Mouse (Mus musculus) embryo, embryonic 10.5 days (tissue): ENCODE results near the gene Gbe1.

Source experiments
- DNase-seq: peaks from one replicate; pipeline ENCODE4 v3.0.0-alpha.2; 2015; ENCODE audit warnings: low spot score

Gbe1 gene

DNA sequence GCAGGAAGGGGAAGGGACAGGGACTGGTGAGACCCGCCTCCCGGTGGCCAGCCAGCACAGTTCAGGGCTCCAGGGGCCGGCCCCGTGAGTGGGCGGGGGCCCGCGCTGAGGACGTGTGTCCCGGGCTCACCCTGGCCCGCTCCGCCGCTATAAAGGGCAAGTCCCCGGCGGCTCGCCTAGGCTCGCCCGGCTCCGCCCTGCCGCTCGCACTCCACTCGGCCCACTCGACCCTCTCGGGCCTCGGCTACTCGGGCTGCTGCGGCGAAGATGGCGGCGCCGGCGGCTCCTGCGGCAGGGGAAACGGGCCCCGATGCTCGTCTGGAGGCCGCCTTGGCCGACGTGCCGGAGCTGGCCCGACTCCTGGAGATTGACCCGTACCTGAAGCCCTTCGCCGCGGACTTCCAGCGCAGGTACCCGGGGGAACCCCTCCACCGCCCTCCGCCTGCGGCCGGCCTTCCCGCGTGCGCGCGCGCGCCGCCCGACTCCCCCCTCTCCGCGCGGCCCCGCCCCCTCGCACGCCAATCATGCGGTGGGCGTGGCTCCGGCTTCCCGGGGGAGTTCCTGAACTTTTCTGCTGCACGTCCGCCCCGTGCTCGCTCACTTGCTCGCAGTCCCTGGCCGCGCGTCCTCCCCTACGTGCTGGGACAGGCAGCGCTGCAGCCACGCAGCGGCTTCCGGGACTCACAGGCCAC is at the start of gene Gbe1:
TSS of gene Gbe1 (plus strand) at position 64 of the 692 bp plus-strand sequence.
- peak; percentile 92 for DNase-seq

DNA sequence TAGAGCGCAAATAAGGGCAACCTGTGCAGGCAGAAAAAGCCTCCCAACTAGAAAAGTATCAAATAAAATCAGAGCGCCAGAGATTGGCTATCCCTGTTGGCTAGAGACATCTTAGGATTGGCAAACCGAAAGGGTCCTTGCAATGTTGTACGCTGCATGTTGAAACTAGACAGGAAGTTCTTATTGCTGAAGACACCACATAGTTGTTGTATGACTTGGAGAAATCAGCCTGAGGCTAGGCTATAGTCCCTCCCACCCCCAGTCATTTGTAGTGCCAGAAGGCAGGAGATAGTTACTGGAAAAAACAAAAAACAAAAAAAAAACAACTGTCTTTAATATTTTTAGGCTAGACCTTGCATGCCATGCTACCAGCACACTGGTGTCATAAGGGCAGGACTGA is 3.1 kb upstream of the Gbe1 start:
- no peak for DNase-seq

DNA sequence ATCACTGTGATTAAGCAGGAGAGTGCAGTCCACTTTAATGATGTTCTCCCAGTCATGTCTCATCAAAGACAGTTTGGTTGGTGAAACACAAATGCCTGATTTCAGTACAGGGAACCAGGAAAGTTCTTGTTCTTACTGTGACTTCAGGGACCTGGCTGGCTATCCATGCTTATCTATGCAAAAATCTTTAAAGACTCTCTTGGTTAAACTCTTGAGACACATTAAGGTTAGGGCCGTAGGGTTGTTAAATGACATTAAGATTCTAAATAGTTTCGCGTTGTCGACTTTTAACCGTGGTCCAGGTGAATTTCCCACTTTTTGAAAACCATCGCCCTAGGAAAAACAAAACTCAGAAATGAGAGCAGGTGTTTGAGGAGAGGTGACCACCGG is 258 bp upstream of the Gbe1 start:
- no peak for DNase-seq

DNA sequence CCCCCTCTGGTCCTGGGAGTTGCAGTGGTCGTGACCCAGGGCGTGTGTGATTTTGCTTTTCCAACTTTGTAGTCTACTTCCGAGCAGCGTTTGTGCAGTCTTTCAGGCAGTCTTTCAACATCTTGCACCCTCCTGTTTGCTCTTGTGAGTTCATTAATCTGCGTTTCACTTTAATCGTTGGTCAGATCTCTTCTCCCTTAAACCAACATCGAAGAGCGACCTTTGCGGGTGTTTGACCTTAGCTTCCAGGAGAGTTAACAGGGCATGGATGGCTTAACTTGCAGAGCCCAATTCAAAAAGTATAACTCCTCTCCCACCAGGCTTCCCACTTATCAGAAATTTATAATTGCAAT is 805 bp downstream of the Gbe1 start:
- DNase-seq: no peak

DNA sequence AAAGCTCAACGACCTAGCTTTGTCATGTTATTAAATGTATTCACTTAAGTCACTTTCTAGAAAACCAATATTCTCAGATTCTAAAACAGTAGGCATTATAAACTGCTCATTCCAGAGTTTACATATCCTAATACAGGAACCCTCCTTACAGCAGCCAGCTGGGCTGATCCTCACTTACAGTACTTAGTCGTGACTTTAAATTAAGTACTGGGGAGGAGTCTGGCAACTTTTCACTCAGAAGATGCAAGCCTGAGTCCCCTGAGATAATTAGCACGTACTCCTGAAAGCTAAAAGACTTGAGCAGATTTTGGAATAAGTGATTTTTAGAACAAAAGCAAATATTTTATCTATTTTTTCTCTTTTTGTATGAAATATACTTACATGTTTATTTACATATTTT is 1.5 kb downstream of the Gbe1 start:
- peak; percentile 37 for DNase-seq

DNA sequence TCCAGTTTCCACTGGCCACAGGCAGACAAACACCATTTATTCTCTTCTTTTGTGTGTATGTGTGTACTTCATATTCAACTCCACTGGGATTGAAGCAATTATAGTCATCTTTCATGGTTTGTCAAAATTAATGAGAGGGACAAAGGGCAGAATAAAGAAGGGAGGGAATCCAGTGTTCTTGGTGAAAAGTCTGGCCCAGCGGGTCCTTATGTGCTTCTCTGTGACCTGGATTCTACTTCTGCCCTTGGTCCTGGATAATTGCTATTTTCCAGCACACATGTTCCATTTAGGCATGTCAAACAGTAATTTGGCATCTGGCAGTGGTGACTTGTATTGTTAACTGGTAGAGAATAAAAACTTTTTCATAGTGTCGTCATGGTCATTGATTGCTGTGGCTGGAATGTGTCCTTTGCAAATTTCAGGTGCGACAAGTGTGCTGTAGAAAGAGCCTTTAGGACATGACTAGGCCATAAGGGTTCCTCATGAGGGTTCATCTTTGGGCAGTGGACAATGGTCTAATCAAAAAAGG is 2.2 kb downstream of the Gbe1 start:
- peak; percentile 49 for DNase-seq

DNA sequence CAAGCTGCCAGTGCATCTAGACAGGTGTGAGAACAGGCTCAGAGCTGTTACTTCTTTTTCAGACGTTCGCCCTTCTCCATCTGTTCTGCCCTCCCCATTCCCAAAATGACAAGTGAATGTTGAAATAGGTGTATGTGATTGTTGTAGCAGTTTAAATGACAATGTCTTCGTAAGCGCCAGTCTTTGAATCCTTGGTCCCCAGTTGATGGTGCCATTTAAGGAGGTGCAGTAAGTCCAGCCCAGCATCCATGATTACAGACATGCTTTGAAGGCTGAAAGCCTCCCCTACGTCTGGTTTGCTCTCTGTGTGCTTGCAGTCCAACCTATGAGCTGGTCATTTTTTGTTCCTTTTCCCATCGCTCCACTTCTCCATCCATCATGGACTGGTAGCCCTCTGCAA is 5.6 kb downstream of the Gbe1 start:
- DNase-seq: no peak

DNA sequence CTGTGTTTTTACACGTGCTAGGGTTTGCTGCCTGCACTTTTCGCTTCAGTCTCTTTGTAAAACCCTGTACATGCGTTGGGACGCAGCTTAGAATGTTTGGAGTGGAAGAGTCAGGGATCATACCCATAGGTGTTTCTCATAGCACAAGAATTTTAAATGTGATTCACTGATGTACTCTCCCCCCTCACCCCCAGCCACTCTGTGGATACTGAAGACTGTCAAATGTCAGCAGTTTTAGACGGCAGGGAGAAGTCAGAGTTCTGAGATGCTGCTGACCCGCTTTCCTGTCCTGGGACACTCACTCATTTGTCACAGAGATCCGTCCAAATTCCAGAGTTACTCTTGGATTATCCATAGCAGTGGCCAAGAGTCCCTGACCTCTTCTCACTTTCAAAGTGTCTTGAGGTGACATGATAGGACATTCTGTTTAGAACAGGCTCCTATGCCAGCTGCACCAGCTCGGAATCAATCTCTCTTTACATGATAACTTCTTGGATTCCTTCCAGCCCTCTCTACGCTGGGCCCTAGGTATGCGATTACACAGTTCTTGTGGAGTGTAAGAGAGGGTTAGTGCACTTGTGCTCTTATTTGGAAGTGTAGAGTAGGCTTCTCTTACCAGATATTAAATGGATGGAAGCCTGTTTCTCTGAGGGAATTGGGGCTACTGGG is 7.0 kb downstream of the Gbe1 start:
- DNase-seq: no peak

DNA sequence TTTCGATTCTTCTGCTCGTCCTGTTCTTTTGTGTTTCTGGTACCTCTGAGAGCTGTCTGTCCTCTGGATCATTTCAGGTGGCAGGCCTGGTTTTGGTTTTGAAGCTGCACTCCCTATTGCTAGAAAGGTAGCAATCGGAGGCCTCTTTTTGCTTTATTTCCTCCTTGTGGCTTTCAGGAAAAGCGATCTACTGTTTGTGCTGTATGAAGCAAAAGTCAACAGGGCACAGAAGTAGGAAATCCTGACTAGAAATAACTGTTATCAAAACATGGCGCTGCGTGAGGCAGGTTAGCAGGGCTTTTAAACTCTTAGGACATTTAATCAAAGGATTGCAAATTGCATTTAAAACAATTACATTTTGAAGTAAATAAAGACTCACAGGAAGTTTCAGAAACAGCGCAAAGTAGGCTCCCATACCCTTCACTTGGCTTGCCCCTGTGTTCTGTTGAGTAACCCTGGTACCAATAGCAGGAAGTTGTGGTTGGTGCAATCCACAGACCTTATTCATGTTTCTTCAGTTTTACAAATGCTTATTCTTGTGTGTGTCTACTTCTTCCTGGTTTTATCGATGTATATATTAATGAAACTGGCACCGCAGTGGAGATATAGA is 12.7 kb downstream of the Gbe1 start:
- DNase-seq: no peak

DNA sequence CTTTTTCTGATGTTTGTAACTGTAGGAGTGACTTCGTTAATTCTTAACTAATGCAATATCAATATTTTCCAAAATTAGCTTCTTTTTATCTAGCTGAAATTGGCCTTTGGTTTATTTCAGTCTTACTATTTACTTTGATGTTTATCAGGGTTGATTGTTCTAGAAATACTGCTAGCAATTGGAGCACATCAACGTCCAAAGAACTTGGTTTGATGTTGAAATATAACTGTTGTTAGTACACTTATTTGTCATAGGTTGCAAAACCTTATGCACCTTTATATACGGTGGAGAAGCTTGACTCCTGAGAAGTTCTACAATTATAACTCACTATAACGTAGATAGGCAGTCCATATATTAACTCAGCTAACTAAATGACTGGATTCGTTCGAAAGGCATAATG is 14.8 kb downstream of the Gbe1 start:
- DNase-seq: no peak

DNA sequence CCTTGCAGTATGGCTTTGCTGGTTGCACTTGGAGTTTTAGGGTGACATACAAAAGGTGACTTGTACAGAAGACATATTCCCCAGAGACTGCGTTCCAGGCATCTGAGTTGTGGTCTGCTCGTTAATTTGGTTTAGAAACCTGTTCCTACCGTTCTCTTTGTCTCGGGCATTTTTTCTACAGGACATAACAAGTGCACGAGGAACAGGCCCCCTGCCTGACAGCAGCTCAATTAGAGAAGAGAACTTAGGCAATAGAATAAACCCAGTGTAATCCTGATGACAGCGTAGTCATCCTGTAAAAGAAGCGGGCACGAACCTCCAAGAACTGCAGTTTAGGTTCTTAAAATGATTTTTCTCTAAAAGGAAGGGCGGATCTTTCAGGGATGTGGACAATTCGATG is 15.3 kb downstream of the Gbe1 start:
- DNase-seq: no peak

DNA sequence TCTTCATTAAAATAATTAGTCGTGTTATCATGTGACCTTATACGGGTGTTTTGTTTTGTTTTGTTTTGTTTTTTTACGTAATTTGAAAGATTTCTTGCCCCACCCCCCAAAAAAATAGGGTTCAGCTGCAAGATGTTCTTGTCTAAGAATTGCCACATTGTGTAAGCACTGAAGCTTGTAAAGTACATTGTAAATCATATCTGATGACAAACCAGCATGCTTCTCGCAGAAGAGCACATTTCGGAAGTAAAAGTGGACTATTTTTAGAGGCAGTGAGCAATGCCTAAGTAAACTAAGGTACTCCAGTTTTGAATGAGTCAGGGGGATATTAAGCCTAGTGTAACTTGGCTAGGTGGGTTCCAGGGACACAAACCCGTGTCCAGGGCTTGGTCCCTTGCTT is 15.7 kb downstream of the Gbe1 start:
- DNase-seq: no peak

DNA sequence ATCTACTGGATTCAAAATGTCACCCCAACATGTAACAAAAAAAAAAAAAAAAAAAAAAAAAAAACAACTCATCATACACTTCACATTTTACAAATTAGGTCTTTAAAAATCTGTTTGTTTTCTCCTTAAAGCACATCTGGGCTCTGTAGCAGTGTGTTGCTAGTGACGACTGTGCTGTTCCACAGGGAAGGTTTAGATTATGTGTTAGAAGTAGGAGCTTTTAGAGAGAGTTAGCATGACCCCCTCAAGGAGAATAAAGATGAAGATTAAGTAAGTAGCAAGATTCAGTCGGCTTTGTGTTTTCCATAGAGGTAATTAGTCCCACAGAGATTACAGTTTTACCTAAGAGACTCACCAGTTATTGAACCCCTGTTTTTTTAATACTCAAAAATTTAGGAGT is 16.3 kb downstream of the Gbe1 start:
- DNase-seq: no peak

DNA sequence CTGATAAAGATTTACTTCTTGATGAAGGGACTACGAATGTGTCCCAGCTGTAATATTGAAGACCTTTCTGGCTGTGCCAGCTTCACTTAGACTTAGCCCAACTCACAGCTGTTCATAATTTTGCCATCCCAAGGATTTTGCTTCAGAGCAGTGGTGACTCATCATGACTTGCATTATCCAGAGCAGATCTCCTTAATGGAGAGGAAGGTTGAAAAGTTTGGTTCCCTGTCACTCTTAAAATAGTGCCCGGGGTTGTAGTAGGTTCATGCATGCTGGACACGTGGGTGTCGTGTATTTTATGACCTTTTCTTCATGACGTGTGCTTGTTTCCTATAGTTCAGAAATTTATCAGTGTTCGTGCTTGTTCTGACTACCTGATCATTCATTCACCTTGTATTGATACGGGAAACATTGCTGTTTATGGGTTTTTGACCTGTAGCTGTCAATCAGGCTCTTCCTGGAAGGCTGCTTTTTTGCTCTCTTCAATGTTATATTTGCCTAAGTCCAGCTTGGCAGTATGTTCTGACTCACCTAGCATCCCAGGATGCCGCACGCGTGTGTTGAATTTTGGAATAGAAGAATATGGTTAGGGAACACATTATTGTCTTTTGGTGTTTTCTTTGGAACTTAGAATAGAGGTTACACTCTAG is 17.0 kb downstream of the Gbe1 start:
- no peak for DNase-seq

DNA sequence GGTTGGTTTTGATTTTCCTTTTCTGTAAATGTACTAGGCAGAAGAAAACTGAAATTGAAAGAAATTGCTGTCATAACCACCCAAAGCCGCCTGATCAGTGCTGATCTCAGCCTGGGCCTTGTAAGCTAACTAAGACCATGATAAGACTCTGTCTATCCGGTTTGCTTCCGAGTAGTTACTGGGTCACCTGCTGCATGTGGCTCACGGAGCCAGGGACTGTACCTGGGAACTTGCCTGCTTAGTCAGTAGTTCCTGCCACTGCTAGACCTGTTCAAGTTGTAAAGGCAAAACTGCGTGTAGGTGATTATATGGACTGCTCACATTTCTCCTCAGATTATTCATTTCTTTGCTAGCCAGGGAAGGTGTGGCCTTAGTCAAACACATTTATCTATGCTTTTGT is 21.1 kb downstream of the Gbe1 start:
- DNase-seq: no peak

DNA sequence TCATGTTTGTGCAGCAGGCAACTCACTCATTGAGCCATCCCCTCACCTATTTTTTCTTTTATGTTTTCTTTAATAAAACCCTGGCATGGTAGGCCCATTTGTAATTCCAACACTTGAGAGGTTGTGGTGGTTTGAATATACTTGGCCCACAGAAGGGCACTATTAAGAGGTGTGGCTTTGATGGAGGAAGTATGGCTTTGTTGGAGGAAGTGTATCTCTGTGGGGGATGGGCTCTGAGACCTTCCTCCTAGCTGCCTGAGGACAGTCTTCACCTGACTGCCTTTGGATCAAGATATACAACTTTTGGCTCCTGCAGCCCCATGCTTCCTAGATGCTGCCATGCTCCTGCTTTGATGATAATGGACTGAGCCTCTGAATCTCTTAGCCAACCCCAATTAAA is 21.7 kb downstream of the Gbe1 start:
- no peak for DNase-seq

DNA sequence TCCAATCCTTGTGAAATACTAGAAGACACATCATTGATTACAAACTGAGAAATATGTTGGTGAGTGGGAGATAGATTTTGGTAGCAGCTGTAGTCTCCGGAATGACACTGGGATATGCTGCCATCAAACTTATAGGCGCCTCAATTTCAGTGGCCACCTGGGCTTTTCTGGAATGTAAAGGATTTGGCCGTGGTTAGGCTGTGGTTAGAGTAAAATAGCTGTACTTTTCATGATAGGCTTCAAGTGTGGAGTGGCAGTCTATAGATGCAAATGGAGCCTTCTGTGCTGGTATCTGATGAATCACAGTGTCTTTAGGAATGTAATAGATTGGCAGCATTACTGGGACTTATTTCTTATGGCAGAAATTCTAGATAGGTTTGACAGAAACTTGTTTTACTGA is 23.9 kb downstream of the Gbe1 start:
- DNase-seq: no peak

DNA sequence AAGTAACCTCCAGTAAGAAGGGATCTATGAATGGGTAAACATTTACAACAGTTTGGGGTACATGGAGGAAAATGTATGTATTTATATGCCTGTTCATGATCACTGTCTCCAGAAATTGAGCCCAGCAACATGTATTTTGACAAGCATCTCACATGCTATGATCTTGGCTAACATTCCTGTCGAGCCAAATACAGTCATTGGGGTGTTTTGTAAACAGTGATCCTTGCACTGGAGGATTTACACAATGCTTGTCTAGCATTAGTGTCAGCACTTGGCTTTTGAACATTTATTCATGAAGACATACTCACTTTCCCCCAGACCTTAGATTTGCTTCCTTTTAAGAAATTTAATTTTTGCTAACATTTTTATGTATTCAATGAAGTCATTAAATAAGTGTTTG is 30.7 kb downstream of the Gbe1 start:
- no peak for DNase-seq

DNA sequence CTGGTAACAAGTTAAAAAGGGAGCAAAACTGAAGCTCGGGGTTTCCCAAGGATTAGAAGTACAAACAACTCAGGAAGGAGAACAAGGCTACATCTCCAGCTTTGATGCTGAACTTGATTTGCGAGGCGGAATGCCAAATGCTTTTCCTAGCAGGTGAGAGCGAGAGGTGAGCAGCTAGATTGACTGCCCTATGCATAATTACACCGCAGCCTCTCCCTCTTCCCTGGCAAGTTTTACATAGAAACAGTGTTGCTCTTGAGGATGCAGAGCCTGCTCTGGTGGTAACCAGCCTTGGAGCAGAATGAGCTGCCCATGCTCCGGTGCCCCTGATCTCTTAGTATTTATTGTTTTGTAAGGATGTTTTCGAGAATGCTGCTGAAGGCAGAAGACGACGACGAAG is 31.9 kb downstream of the Gbe1 start:
- no peak for DNase-seq

DNA sequence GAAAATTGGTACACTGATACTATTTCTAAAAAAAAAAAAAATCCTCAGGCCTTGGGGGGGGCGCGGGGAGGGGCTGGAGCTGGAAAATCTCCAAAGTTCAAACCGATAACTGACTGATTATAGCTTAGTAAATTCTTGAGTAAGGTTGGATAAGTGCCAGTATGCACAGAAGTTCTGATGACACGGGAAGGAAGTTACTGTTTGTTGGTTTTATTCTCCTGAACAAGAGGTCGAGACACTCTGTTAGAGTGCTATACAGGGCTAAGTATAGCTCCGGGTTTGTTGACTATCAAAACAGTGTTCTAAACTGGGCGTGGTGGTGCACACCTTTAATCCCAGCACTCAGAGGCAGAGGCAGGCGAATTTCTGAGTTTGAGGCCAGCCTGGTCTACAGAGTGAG is 36.3 kb downstream of the Gbe1 start:
- no peak for DNase-seq

DNA sequence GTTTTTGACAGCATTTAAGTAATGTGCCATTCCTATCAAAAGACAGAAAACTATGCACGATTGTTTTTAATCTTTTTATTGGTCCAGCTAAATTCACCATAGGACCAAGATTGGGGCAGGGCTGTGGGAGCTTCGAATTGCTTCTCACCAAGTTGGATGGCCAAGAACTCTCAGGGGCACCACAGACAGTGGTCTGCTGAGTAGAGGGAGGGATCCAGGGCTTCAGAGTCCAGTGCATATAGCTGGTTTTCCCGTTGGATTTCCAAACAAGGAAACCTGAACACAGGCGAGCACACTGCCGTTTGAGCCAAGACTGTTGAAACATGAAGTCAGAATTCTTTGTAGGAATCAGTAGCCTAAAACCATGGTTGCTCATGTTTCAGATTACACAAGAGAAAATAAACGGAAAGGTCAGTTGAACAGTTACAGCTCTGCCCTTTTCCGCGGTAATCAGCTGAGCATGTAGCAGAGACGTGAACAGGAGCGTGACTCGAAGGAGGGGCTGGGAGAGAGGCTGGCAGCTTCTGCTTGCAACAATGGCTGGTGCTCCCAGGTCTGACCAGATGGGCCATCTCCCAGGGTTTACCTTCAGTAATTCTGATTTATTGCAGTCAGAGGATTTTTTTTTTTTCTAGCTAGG is 38.0 kb downstream of the Gbe1 start:
- DNase-seq: peak; percentile 65

DNA sequence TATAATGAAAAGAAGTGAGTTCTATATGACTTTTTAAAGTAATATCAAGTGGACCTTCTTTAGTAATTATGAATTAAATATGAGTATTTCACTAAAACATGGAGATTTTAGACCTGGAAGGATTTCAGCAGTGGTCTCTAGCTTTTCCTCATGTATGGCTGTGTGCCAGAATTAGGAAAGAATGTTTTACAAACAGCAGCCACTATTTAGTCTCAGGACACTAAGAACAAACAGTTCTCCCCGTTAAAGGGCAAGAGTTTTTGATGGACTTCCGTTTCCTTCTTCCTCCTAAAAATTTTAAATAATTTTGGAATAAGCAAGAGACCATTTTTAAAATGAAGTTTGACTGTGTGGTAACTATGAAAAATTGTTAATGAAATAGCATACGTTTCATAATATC is 38.8 kb downstream of the Gbe1 start:
- no peak for DNase-seq

DNA sequence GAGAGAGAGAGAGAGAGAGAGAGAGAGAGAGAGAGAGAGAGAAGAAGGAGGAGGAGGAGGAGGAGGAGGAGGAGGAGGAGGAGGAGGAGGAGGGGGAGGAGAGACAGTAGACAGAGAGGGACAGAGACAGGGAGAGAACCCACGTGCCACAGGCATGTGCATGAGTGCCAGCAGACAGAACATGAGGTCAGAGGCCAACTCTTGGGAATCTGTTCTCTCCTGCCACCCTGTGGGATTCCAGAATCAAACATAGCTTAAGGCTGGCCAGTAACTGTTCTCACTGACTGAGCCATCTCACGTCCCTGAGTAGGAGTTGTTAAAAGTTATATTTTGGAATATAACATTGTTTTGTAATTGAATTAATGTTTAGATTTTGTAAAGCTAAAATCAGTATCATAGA is 39.3 kb downstream of the Gbe1 start:
- DNase-seq: peak; percentile 75
